Mouse (Mus musculus) adrenal gland (tissue): Measurements from ENCODE around the gene Trim17.

Source experiments
- intact Hi-C: fragments of 180-260 bp; cut with DNase I; formaldehyde crosslinking; loops from one replicate; pipeline ENCODE4 v1.15.1; 2025

The Trim17 gene

GRCm38 (mm10) chr11:58968551-58968950, 14.1 kb downstream of the Trim17 start:
- intact Hi-C loops: no loop called here

GRCm38 (mm10) chr11:58969027-58969426, 14.5 kb downstream of the Trim17 start:
- intact Hi-C loops: no loop called here

GRCm38 (mm10) chr11:58969659-58970058, 15.2 kb downstream of the Trim17 start:
- intact Hi-C loops: no loop called here

- intact Hi-C loops: no loop called here
Observed at GRCm38 (mm10) chr11:58970831-58971530, 16.5 kb downstream of the Trim17 start.

- intact Hi-C loops: no loop called here
Observed at GRCm38 (mm10) chr11:58971796-58972195, 17.3 kb downstream of the Trim17 start.

- intact Hi-C loops: no loop called here
Observed at GRCm38 (mm10) chr11:58974414-58974813, 19.9 kb downstream of the Trim17 start.

GRCm38 (mm10) chr11:58977150-58977549, 22.7 kb downstream of the Trim17 start:
- intact Hi-C loops: no loop called here

GRCm38 (mm10) chr11:58977607-58978026, 23.1 kb downstream of the Trim17 start:
- intact Hi-C loops: no loop called here

- intact Hi-C loops: no loop called here
Observed at GRCm38 (mm10) chr11:58978027-58978705, 23.7 kb downstream of the Trim17 start, which contains the start of gene Trim11. TSS of gene Trim11 (plus strand) at chr11:58978093.

- intact Hi-C loops: no loop called here
Observed at GRCm38 (mm10) chr11:58978706-58979030, 24.2 kb downstream of the Trim17 start.

GRCm38 (mm10) chr11:58979183-58979582, 24.7 kb downstream of the Trim17 start:
- intact Hi-C loops: no loop called here

GRCm38 (mm10) chr11:58979661-58980060, 25.2 kb downstream of the Trim17 start:
- intact Hi-C loops: no loop called here

GRCm38 (mm10) chr11:58980381-58980990, 26.0 kb downstream of the Trim17 start:
- intact Hi-C loops: no loop called here

- intact Hi-C loops: no loop called here
Observed at GRCm38 (mm10) chr11:58981541-58982447, 27.3 kb downstream of the Trim17 start.

GRCm38 (mm10) chr11:58982471-58983097, 28.1 kb downstream of the Trim17 start:
- intact Hi-C loops: no loop called here

GRCm38 (mm10) chr11:58983691-58984341, 29.3 kb downstream of the Trim17 start:
- intact Hi-C loops: no loop called here

GRCm38 (mm10) chr11:58984657-58985056, 30.2 kb downstream of the Trim17 start:
- intact Hi-C loops: no loop called here

- intact Hi-C loops: no loop called here
Observed at GRCm38 (mm10) chr11:58985299-58985917, 30.9 kb downstream of the Trim17 start.

- intact Hi-C loops: no loop called here
Observed at GRCm38 (mm10) chr11:58989166-58989565, 34.7 kb downstream of the Trim17 start.

GRCm38 (mm10) chr11:58990141-58990540, 35.7 kb downstream of the Trim17 start:
- intact Hi-C loops: no loop called here
